Mouse (Mus musculus) kidney, postnatal 4 days (tissue): ENCODE measurements around the gene Nfe2.

Experiments used
- DNase-seq, 2 experiments: peaks; one replicate each; pipeline ENCODE4 v3.0.0; 2021; ENCODE audit warnings: mixed read lengths in 2 of 2

Gene Nfe2

GRCm38 (mm10) chr15:103257790-103258728 lies at the start of gene Nfe2:
Gene Nfe2 (minus strand): TSS chr15:103258403.
- DNase-seq = peak; percentile 52 to 68

GRCm38 (mm10) chr15:103307125-103307524 lies 48.9 kb upstream of the Nfe2 start:
- peak; percentile 96 for DNase-seq

GRCm38 (mm10) chr15:103305792-103306645 lies 47.8 kb upstream of the Nfe2 start:
- DNase-seq = no peak

GRCm38 (mm10) chr15:103305070-103305678 lies 47.0 kb upstream of the Nfe2 start:
- peak; percentile 98 to 99 for DNase-seq

GRCm38 (mm10) chr15:103304616-103304969 lies 46.4 kb upstream of the Nfe2 start:
- DNase-seq = no peak

GRCm38 (mm10) chr15:103303916-103304615 lies 45.9 kb upstream of the Nfe2 start:
- DNase-seq = peak in 1 of 2 experiments; percentile 57

- peak in 1 of 2 experiments; percentile 61 for DNase-seq
These were observed 44.3 kb upstream of the Nfe2 start for GRCm38 (mm10) chr15:103302341-103303021.

- peak in 1 of 2 experiments; percentile 54 for DNase-seq
These were observed 43.5 kb upstream of the Nfe2 start for GRCm38 (mm10) chr15:103301547-103302340.

GRCm38 (mm10) chr15:103301046-103301445 lies 42.8 kb upstream of the Nfe2 start:
- DNase-seq = peak in 1 of 2 experiments; percentile 40

GRCm38 (mm10) chr15:103300560-103300959 lies 42.4 kb upstream of the Nfe2 start:
- DNase-seq = no peak

GRCm38 (mm10) chr15:103300067-103300471 lies 41.9 kb upstream of the Nfe2 start:
- peak; percentile 55 to 71 for DNase-seq

- DNase-seq = peak in 1 of 2 experiments; percentile 33
These were observed 41.4 kb upstream of the Nfe2 start for GRCm38 (mm10) chr15:103299644-103300043.

- DNase-seq = no peak
These were observed 40.8 kb upstream of the Nfe2 start for GRCm38 (mm10) chr15:103298861-103299616.

- DNase-seq = no peak
These were observed 39.8 kb upstream of the Nfe2 start for GRCm38 (mm10) chr15:103298026-103298425.

- no peak for DNase-seq
These were observed 39.1 kb upstream of the Nfe2 start for GRCm38 (mm10) chr15:103297313-103297712.

- no peak for DNase-seq
These were observed 37.6 kb upstream of the Nfe2 start for GRCm38 (mm10) chr15:103295851-103296250.

- no peak for DNase-seq
These were observed 36.4 kb upstream of the Nfe2 start for GRCm38 (mm10) chr15:103294649-103295048.

GRCm38 (mm10) chr15:103293375-103293774 lies 35.2 kb upstream of the Nfe2 start:
- DNase-seq = no peak

GRCm38 (mm10) chr15:103292673-103293345 lies 34.6 kb upstream of the Nfe2 start:
- no peak for DNase-seq
